Mouse (Mus musculus): ENCODE data around the gene Tufm.

The Tufm gene

DNA sequence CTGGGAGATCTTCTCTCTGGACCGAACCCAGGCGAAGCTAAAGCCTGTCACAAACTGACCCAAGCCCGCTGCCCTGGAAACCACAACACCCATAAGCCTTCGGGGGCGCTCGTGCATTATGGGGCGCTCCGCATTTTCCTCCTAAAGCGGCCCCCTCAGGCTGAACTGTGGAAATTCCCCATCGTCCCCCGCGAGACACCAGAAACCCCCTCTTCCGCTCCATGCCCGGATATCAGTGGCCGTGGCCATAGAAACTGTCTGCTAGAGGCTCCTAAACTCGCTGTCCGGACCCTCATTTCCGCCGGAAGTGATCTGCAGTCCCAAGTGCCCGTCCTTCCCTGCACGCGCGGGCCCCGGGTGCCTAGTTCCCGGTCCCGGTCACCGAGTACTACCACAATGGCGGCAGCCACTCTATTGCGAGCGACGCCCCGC is at the start of gene Tufm:
Gene Tufm, plus strand, starts transcription at position 310 of the 432 bp plus-strand sequence.
- peak; percentile 80 to 81 for DNase-seq (ENCODE audit: low read depth in 1 of 2, low spot score in 2 of 2)

DNA sequence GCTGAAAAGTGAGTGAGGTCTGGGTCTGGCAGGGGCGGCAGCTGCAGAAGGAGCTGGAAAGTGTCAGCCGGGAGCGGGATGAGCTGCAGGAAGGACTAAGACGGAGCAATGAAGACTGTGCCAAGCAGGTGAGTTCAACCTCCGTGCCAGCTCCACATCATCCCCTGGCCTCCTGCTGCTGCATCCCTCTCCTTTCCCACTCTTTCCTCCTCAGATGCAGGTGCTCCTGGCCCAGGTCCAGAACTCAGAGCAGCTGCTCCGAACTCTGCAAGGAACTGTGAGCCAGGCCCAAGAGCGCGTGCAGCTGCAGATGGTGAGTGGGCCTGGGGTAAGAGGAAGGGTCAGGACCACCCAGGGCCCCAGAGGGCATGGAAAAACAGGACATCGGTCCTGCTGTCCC is 47.0 kb upstream of the Tufm start:
- no peak for DNase-seq (ENCODE audit: low read depth in 1 of 2, low spot score in 2 of 2)

DNA sequence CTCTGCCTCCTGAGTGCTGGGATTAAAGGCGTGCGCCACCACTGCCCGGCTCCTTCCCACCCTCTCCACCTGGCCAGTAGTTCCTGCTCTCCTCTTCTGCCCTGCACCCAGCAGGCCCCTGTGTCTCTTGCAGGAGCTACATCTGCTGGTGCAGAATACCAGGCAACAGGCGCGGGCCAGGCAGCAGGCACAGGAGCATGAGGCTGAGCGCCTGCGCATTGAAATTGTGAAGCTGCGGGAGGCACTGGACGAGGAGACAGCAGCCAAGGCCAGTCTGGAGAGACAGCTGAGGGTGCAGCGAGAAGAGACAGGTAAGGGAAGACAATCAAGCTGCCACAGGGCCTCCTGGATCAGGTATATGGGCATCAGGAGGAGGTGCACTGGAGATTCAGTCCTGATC is 43.2 kb upstream of the Tufm start:
- DNase-seq (ENCODE audit: low read depth in 1 of 2, low spot score in 2 of 2): no peak

DNA sequence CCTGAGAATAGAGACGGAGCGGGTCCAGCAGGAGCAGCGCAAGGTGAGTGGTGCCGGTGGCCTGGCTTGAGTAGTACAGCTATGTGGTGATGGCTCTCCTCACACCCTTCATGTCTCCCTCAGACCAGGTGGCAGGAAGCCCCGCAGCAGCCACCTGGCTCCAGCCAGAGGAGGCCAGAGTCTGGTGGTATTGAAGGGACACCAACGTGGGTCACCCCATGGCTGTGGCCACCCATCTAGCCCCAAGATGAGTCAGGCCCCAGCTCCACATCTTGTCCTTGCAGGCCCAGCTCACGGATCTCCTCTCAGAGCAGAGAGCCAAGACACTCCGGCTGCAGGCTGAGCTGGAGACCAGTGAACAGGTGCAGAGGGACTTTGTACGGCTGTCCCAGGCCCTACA is 42.6 kb upstream of the Tufm start:
- no peak for DNase-seq (ENCODE audit: low read depth in 1 of 2, low spot score in 2 of 2)

DNA sequence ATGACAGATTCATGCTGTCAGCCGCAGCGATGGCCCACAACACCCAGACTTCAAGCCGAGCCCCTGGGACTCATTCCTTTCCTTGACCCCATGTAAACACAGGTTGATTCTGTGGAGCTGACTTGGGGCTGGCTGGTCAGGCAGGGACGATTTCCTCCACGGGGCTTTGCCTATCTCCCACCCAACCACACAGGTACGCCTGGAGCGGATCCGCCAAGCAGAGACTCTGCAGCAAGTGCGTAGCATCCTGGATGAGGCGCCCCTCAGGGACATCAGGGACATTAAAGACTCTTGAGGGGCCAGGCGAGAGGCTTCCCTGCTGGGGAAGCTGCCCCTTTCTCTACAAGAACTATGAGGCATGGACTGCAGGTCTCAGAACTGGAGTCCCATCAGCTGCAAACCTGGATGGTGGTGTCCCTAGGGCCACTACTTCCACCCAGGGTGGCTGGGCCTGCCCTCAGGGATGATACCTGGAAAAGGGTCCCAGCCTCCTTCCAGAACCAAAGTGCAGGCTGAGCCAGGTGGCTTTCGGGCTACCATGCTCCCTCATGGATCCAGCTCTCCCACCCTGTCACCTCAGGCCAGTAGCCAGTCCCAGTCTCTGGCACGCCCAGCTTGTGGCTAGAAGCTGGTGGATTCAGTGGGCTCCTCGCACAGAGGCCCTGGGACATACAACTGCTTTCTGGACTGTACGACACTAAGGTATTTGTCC is 41.9 kb upstream of the Tufm start:
- DNase-seq (ENCODE audit: low read depth in 1 of 2, low spot score in 2 of 2): no peak

DNA sequence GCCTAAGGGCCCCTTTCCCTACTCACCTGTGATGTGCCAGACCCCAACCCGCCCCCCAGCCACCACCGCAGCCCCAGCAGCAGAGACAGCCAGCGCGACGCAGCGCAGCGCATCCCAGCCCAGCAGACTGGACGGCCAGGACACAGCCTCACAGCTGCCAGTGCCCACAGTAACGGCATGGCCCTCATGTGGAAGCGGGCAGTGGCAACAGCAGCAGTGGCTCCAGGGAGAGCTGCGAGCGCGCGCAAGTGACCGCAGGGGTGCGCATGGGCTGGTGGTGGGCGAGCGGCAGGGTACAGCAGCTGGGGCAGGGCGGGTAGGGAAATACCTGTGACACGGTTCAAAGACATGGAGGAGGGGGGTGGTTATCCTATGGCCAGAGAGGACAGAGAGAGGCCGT is 40.9 kb upstream of the Tufm start:
- DNase-seq (ENCODE audit: low read depth in 1 of 2, low spot score in 2 of 2): no peak

DNA sequence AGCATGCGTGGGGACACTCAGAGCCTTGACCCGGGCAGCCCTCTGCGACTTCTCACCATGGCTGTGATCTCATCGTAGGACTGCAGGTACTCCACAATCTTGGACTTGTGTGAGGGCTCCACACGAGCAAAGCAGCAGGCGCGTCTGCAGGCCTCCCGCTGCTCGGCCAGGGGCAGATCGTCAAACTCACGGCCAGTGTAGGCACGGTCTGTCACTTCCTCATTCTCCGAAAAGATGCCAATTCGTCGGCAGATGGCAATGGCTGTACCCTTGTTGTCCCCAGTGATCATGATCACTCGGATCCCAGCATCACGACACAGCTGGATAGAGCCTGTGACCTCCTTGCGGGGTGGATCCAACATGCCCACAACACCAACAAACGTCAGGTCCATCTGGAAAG is 38.7 kb upstream of the Tufm start:
- peak in 1 of 2 experiments; percentile 23 for DNase-seq (ENCODE audit: low read depth in 1 of 2, low spot score in 2 of 2)

DNA sequence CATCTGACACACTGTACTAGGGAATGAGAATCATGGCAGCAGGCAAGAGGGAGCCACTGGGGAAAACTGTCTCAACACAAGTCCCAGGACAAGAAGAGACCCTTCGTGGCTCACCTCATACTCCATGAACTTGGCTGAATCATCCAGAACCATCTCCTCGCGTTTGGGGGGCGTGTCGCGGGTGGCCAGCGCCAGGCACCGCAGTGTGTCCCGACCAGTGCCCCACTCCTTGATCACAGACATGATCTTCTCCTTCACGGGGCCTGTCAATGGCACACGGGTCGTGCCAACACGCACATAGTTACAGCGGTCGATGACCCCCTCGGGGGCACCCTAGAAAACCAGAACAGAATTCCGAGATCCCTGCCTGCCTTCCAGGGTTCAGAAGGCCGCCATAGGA is 37.2 kb upstream of the Tufm start:
- DNase-seq (ENCODE audit: low read depth in 1 of 2, low spot score in 2 of 2): no peak

DNA sequence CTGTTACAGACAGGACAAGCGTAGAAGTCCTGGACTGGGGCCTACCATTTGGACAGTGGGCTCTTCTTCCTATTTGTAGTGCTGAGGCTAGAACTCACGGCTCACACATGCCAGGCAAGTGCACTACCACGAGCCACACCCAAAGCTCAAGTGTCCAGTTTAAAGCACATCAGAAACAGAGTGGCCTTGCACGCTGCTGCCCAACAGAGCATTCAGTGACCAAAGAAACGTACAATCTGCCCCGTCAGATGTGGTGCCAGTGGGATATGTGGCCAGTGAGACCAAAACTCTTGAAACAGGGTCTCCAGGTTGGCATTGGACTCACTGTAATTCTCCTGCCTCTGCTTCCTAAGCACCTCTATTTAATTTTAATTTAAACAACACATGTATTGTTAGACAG is 36.5 kb upstream of the Tufm start:
- DNase-seq (ENCODE audit: low read depth in 1 of 2, low spot score in 2 of 2): no peak

DNA sequence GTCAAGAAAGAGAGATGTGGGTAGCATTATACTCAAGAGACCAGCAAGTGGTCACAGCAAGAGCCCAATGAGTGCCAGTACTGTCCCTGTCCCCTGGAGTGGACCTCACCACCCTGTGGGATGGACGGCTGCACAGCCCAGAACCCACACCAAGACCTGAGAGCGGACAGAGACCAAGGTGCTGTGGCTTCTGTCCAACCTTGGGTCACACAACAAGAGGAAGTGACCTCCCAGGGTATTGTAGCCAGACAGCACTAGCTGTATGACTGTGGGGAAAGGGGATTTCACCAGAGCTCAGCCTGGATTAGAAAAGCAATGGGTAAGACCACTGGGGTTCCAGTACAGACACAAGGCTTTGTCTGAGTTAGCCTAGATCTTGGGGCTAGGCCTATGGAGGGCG is 34.9 kb upstream of the Tufm start:
- DNase-seq (ENCODE audit: low read depth in 1 of 2, low spot score in 2 of 2): no peak

DNA sequence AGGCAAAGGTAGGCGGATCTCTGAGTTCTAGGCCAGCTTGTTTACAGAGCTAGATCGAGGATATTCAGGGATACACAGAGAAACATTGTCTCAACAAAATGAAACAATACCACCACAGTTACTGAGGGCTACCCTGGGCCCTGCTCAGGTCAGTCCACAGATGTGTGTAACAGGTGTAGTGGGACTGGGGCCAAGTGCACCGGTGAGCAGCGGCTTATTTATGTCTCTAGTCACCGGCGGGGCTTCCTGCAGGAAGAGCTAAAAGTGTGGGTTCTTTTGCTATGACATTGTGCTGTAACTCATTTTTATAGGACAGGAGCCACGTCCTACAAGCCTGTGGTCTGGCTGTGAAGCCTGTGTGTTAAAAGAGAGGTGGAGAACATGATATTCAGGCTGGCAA is 33.3 kb upstream of the Tufm start:
- DNase-seq (ENCODE audit: low read depth in 1 of 2, low spot score in 2 of 2): no peak

DNA sequence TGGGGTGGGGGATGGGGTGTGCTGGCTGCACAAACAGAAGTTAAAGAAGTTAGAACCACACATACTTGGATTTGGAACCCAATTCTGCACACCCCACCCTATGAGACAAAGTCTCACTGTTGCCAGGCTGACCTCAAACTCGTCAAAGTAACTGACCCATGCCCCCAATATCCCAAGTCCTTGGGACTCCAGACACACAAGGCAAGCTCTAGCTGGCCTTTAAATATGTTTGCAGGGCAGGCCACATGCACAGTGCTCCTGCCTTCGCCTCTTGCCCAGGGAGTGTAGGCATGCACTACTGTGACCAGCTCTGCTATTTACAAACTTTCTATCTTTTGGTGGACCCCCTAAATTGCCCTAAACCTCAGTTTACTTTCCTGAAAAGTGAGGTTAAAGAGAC is 31.9 kb upstream of the Tufm start:
- no peak for DNase-seq (ENCODE audit: low read depth in 1 of 2, low spot score in 2 of 2)

DNA sequence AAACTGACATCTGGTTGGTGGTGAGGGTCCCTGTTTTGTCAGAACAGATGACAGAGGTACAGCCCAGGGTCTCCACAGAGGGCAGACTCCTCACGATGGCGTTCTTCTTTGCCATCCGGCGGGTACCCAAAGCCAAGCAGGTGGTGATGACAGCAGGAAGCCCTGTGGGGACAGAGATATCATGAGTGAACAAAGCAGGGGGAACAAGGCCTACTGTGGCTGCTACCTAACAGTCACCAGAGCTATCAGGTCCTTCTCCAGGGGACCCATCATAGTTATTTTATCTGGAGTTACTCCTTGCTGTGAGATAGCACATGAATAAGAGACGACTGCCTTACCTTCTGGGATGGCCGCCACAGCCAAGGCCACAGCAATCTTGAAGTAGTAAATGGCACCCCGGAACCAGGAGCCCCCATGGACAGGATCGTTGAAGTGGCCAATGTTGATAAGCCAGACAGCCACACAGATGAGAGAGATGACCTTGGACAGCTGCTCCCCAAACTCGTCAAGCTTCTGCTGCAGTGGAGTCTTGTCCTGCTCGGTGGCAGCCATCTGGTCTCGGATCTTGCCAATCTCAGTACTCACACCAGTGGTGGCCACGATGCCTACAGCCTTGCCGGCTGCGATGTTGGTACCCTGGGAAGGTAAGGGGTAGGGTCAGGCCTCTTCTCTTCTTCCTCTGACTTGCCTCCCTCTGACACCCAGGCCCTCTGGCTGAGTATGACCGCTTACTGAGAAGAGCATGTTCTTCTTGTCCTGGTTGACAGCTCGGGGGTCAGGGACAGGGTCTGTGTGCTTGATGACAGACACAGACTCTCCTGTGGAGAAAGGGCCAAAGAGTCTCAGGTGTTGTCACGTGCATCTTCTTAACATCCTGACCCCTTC is 30.5 kb upstream of the Tufm start:
- DNase-seq (ENCODE audit: low read depth in 1 of 2, low spot score in 2 of 2): no peak

DNA sequence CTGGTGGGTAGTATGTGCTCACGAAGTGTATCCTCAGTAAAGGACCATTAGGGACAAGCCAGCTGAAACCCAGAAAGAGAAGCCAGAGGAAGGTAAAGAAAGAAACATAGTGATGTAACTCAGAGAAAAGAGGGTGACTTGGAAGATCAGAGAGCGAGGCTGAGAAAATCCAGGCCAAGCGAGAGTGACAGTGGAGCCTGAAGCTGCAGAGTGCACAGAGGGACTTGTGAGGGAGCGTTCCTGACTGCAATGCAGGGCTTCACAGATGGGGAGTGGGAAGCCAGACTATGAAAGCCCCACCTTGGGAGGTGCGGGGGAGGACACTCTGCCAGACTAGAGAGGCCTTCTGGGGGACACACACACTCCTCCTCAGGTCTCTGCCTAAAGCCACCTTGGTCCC is 28.9 kb upstream of the Tufm start:
- DNase-seq (ENCODE audit: low read depth in 1 of 2, low spot score in 2 of 2): no peak

DNA sequence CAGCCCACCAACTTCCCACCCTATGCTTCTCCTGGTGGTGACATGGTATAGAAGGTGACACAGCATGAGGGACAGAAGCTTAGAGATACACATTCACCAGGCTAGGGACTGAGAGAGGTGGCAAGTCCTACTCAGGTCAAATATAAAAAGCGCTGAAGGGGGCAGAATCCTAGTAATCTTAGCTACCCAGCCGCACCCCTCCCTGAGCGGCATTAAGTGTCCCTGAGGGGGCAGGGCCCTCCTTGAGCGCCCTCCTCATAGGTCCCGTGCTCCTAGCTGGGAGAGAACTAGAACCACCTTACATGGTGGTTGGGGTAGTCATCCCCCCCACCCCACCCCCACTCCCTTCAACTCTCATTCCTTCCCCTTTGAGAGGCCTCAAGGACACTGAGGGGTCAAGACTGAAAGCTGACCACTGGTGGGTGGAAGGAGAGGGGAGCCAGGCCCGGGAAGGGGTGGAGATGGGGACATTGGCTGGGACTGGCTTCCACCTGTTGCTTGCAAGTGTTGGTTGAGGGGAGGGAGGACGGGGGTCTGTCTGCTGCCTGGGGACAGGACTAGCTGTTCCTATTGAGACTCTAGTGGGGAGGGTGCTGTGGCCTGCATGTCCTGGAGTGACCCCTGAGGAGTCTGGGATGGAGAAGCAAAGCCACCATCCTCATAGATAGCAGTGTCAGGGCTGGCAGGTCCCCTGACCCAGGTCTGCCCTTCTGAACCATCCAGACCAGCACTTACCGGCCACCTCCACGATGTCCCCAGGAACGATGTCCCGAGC is 28.1 kb upstream of the Tufm start:
- no peak for DNase-seq (ENCODE audit: low read depth in 1 of 2, low spot score in 2 of 2)

DNA sequence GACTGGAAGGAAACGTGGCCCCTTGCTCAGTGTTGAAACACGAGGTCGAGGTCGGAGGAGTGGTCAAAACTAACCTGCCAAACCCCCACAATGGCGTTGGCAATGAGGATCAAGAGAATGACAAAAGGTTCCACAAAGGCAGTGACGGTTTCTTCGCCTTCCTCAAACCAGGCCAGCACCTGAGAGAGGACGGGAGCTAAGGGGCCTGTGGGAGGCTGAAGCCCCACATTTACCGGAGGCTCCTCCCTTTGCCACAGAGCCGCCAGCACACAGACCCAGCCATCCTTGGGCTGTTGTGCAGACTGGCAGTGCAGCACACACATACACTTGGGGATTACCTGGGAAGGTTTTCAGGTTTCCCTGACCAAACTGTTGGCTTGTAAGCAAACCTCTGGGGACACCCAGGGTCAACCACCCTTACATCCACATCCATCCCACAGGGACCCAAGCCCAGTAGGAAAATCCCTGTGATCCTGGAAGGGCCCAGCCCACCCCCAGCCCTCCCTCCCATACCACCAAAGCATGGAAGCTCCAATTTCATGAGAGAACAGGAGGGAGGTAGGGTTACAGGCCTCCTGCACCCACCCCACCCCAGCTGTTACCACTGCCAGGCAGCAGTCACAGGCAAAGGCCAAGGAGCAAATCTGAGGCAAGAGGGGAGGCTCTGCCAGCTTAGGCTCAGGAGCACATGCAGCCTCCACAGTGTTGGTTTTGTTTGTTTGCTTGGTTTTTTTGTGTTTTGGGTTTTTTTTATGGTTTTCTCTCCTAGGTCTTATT is 26.4 kb upstream of the Tufm start:
- no peak for DNase-seq (ENCODE audit: low read depth in 1 of 2, low spot score in 2 of 2)

DNA sequence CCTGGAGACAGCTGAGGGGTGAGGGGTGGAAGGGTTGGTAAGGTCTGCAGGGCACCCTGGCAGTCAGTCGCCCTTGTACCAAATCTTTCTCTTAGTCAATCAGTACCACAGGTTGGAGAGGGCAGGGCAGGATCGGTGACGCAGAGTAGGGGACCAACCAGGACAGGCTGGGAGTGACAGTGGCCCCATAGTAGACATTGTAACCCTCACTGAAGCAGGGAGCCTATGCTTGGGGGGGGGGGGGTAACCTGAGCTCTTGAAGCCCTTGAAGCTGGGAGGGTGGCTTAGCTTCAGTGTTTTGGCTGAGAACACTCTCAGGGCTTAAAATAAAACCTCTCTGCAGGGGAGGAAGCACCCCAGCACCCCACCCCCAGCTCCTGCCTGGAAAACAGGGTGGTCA is 25.5 kb upstream of the Tufm start:
- no peak for DNase-seq (ENCODE audit: low read depth in 1 of 2, low spot score in 2 of 2)

DNA sequence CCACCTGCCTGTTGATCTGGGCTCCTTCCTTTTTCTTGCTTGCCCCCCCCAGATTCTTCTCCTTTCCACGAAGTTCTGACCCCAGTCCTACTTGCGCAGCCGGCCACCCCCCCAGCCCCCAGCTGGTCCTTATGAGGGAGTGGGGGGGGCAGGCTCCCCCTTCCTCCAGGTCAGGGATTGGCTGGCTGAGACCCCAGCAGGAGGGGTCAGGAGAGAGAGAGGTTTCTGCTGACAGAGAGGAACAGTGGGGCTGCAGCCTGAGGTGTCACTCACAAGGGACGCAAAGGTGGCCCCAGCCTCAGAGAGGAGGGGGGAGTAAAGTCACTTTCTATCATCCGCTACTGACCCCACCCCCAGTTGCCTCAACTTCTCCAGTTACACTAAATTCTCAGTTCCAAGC is 24.2 kb upstream of the Tufm start, which contains the start of gene Atp2a1:
Gene Atp2a1, minus strand, starts transcription at position 105 of the 400 bp plus-strand sequence.
- DNase-seq (ENCODE audit: low read depth in 1 of 2, low spot score in 2 of 2): no peak

DNA sequence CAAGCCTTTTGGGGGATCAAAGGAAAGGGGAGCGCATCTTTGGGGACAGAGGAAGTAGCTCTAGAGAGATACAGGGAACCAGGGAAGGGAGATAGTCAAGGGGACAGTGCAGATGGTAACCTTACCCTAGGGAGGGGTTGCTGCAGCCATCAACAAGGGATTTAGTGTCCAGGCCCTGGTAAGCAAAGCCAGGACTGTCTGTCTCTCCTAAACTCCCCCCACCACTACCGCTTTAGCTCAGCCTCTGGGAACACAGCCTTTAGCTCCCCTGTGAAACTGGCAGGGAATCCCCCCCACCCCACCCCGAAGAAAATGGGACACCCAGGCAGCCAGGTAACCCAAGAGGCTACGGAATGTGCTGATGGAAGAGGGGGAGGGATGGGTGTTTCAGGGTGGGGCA is 23.6 kb upstream of the Tufm start:
- DNase-seq (ENCODE audit: low read depth in 1 of 2, low spot score in 2 of 2): no peak

DNA sequence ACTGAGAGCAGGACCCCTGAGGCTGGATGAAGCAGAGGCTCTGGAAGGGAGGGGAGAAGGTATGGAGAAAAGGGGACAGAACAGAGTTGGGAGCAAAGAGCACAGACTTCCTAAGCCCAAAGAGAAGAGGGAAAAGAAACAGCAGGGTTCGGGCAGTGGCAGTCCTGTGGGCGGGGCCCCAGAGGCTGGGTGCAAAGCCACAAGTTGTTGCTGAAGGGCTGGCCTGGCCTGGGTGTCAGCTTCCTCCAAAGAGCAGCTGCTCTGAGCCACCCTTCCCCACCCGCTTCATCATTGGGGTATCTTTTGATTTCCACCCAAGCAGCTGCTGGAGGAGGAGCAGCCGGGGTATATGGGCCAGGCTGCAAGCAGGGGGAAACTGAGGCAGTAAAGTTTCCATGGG is 23.0 kb upstream of the Tufm start:
- DNase-seq (ENCODE audit: low read depth in 1 of 2, low spot score in 2 of 2): no peak

DNA sequence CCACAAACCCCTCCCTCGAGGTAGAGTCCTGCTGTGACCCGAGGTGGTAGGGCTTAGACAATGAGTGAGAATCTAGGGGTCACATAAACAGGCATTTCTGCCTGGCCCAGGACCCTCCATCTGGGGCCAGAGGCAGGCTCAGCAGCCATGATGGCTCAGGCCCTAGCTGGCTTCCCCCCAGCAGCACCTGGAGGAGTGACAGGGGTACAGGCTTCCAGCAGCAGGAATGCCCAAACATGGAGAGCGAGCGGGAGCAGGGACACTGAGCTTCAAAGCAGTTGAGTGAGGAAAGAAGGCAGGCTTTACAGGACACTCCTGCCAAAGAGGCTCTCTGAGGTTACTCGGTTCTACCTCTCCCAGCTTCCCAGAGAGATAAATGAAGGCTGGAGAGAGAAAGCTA is 22.3 kb upstream of the Tufm start:
- no peak for DNase-seq (ENCODE audit: low read depth in 1 of 2, low spot score in 2 of 2)

Measured in monocyte, adult 2 months (primary cell).